Mouse (Mus musculus) lung, adult 2 months (tissue): Measurements from ENCODE around the gene Cldn17.

Experiments
- CTCF ChIP-seq: fragments of 200-500 bp; IDR thresholded peaks from 2 replicates; pipeline ENCODE4 v1.5.1; 2011; ENCODE audit warnings: mild to moderate bottlenecking, low read length, control low read depth; ENCODE audit not compliant: insufficient read depth
- POLR2A ChIP-seq: fragments of 200-500 bp; IDR thresholded peaks from 2 replicates; pipeline ENCODE4 v1.6.1; 2011; ENCODE audit warnings: low read depth, mild to moderate bottlenecking, control low read depth, low read length, borderline replicate concordance; ENCODE audit errors: extremely low read depth

DNA sequence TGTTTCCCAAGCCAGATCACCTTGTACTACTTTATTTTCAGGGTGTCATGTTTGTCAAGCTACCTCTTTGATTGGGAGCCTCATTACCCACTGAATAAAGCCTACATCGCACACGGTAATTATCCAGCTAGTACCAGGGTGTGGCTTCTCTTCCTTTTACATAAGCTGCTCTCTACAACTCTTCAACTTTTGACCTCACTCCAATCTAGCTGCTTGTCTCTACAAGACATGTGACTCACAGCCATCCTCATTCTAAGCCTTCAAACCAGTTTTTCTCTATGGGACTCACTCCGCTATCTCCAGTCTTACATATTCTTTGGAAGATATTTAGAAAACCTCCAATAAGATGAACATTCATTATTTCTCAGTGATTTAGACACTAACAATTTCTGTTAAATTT, 43.5 kb downstream of the Cldn17 start:
- TF ChIP-seq CTCF (no peak), POLR2A (no peak)
